ENCODE assay signal across 9 mouse cellular contexts in the genomic region with DNA sequence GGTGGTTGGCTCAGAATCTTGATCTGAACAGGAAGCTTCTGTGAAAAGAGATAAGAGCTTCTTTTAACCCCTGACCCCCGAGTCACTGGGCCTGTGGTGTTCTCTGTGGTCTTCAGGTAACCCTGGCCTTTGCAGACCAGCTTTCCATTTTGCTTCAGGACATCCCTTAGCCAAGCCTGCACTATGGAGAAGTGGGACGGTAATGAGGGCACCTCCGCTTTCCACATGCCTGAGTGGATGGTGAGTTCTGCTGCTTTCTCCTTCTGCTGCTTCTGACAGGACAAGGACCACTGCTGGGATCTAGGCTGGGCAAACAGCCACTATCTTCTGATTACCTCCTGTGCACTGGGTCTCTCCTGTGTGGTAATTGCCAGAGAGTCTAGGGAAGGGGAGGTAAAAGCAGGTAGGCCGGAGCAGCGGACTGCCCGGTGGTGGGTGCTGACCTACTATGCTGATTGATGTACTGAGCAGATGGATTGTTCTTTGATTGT.
DNase-seq lines count a peak whose midpoint lies in the region; ATAC-seq lines count a peak whose summit lies in the region.
"Had no signal": no experiment of that assay in that cellular context is flagged by ENCODE, and none has a peak within 500 bp of the region (broad histone marks: within the 10 kb centered on the region; RNA-seq: fewer than 3 reads in every experiment).

No protein-coding gene starts in this region.

- H3K4me3 ChIP-seq in forebrain, embryonic 15.5 days, result no peak overlapping the region
- no peak overlapping the region for H3K4me3 ChIP-seq in forebrain, embryonic 13.5 days
- H3K4me3 ChIP-seq in liver, embryonic 16.5 days (ENCODE audit: low read depth, low read length), result no peak overlapping the region
- H3K4me3 ChIP-seq in limb, embryonic 13.5 days, result no peak overlapping the region
- H3K4me3 ChIP-seq: neural tube, embryonic 15.5 days had no signal

- peak; percentile 32; the same call in 1 of the 2 replicates for ATAC-seq in forebrain, embryonic 15.5 days (replicated peaks)
- no peak for ATAC-seq in forebrain, embryonic 13.5 days
- no peak for ATAC-seq in liver, embryonic 16.5 days (ENCODE audit: low read depth)
- ATAC-seq in limb, embryonic 13.5 days (ENCODE audit: low FRiP score, low read depth), result no peak
- no peak for ATAC-seq in activated CD4-positive, CD25-positive, alpha-beta regulatory T cell, adult 4 months

- no peaks in the 10 kb centered on the region for H3K27me3 ChIP-seq in forebrain, embryonic 15.5 days
- no peaks in the 10 kb centered on the region for H3K27me3 ChIP-seq in forebrain, embryonic 13.5 days
- no peaks in the 10 kb centered on the region for H3K27me3 ChIP-seq in liver, embryonic 16.5 days (ENCODE audit: control insufficient read depth, insufficient read depth, low read depth, low read length)
- H3K27me3 ChIP-seq in limb, embryonic 13.5 days, result no peaks in the 10 kb centered on the region
- H3K27me3 ChIP-seq: neural tube, embryonic 15.5 days had no signal

- no peak overlapping the region for H3K4me2 ChIP-seq in forebrain, embryonic 15.5 days (replicated peaks)
- no peak overlapping the region for H3K4me2 ChIP-seq in forebrain, embryonic 13.5 days
- 0 out of 2 replicates have a peak overlapping the region, but pooled peaks have one; percentile 34 for H3K4me2 ChIP-seq in liver, embryonic 16.5 days (ENCODE audit: low read depth, low read length)
- H3K4me2 ChIP-seq in limb, embryonic 13.5 days (replicated peaks), result peak overlapping the region; percentile 56

- H3K4me1 ChIP-seq in forebrain, embryonic 15.5 days, result no peaks in the 10 kb centered on the region
- peaks cover 4% of the 10 kb centered on the region; the same call in 1 of the 2 replicates for H3K4me1 ChIP-seq in forebrain, embryonic 13.5 days
- peaks cover 29% of the 10 kb centered on the region for H3K4me1 ChIP-seq in liver, embryonic 16.5 days (ENCODE audit: control insufficient read depth, low read depth, low read length)
- peaks cover 20% of the 10 kb centered on the region for H3K4me1 ChIP-seq in limb, embryonic 13.5 days

- H3K9ac ChIP-seq in forebrain, embryonic 15.5 days (replicated peaks), result no peak overlapping the region
- H3K9ac ChIP-seq in forebrain, embryonic 13.5 days, result no peak overlapping the region
- no peak overlapping the region for H3K9ac ChIP-seq in liver, embryonic 16.5 days (ENCODE audit: low read depth, low read length)
- H3K9ac ChIP-seq in limb, embryonic 13.5 days, result no peak overlapping the region
- H3K9ac ChIP-seq: neural tube, embryonic 15.5 days had no signal

- no peaks in the 10 kb centered on the region for H3K9me3 ChIP-seq in forebrain, embryonic 15.5 days
- 0 out of 2 replicates have a peak, but pooled peaks cover 2% of the 10 kb centered on the region for H3K9me3 ChIP-seq in forebrain, embryonic 13.5 days (replicated peaks)
- H3K9me3 ChIP-seq in liver, embryonic 16.5 days (replicated peaks; ENCODE audit: control insufficient read depth, low read length), result no peaks in the 10 kb centered on the region
- no peaks in the 10 kb centered on the region for H3K9me3 ChIP-seq in limb, embryonic 13.5 days
- H3K9me3 ChIP-seq: neural tube, embryonic 15.5 days had no signal

- WGBS in forebrain, embryonic 15.5 days, result 92% methylated on average over 6 of the region's 6 CpGs
- WGBS in forebrain, embryonic 13.5 days, result 93% methylated on average over 6 of the region's 6 CpGs
- 71% methylated on average over 6 of the region's 6 CpGs for WGBS in liver, embryonic 16.5 days (ENCODE audit: insufficient replicate concordance)
- 86% methylated on average over 6 of the region's 6 CpGs for WGBS in limb, embryonic 13.5 days

- DNase-seq in liver, result no peak
- peak; percentile 61 to 65 for DNase-seq in cerebellum, postnatal 10 days
- no peak for DNase-seq in adrenal gland, adult 18-20 months (ENCODE audit: low spot score in 2 of 2)

- no peaks in the 10 kb centered on the region for H3K36me3 ChIP-seq in forebrain, embryonic 15.5 days
- H3K36me3 ChIP-seq in forebrain, embryonic 13.5 days (ENCODE audit: poor library complexity, severe bottlenecking), result no peaks in the 10 kb centered on the region
- no peaks in the 10 kb centered on the region for H3K36me3 ChIP-seq in liver, embryonic 16.5 days (ENCODE audit: control insufficient read depth, insufficient read depth)
- no peaks in the 10 kb centered on the region for H3K36me3 ChIP-seq in limb, embryonic 13.5 days
- H3K36me3 ChIP-seq: neural tube, embryonic 15.5 days had no signal

- no peak overlapping the region for H3K27ac ChIP-seq in forebrain, embryonic 15.5 days (replicated peaks)
- H3K27ac ChIP-seq in forebrain, embryonic 13.5 days, result no peak overlapping the region
- H3K27ac ChIP-seq in liver, embryonic 16.5 days (ENCODE audit: low read length), result no peak overlapping the region
- no peak overlapping the region for H3K27ac ChIP-seq in limb, embryonic 13.5 days
- H3K27ac ChIP-seq: neural tube, embryonic 15.5 days had no signal

Comparison
In these comparisons a context has a peak if more than half of its experiments do, and no peak if none do; other contexts are left out.
1. H3K4me2 ChIP-seq: peak in liver, embryonic 16.5 days (single experiment) and limb, embryonic 13.5 days (single experiment); none in forebrain, embryonic 15.5 days (single experiment) and forebrain, embryonic 13.5 days (single experiment).
2. DNase-seq: peak in cerebellum, postnatal 10 days (2 of 2); none in liver (single experiment) and adrenal gland, adult 18-20 months (0 of 2).